11 mouse cellular contexts compared by ENCODE assay signal in the genomic region with DNA sequence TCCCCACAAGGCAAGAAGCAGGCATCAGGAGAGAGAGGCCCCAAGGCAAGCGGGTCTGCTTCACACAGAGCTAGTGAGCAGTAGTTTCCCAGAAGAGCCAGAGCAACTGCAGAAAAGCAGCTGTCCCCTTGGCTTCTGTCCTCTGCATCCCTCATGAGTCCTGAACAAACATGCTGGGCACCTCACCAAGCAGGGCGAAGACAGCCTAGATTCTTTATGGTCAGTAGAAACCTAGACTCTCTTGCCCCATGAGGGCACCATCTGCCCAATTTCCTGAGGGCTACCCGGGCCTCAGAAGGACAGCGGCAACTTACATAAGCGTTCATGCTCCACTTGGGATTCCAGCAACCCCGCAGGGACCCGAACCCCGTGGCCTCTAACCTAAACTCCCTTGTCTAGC. TPM values are rescaled to one million over a fixed set of nuclear protein-coding genes. Genes with fewer than 3 reads are reported as not detected.
DNase-seq lines count a peak whose midpoint lies in the region; ATAC-seq and TF ChIP-seq lines count a peak whose summit lies in the region.
"Had no signal": no experiment of that assay in that cellular context is flagged by ENCODE, and none has a peak within 500 bp of the region (broad histone marks: within the 10 kb centered on the region; RNA-seq: fewer than 3 reads in every experiment).

No protein-coding gene starts in this region.

- H3K27me3 ChIP-seq in hindbrain, postnatal 0 days (ENCODE audit: insufficient read depth, low read length) = no peaks in the 10 kb centered on the region
- H3K27me3 ChIP-seq in hindbrain, embryonic 16.5 days (replicated peaks; ENCODE audit: control insufficient read depth, insufficient read depth, low read length) = no peaks in the 10 kb centered on the region
- H3K27me3 ChIP-seq in embryonic facial prominence, embryonic 10.5 days (replicated peaks; ENCODE audit: low read depth, poor library complexity, severe bottlenecking) = no peaks in the 10 kb centered on the region
- H3K27me3 ChIP-seq in limb, embryonic 15.5 days = no peaks in the 10 kb centered on the region
- H3K27me3 ChIP-seq: forebrain, embryonic 12.5 days had no signal

- peak overlapping the region; percentile 48; the same call in 1 of the 2 replicates for H3K27ac ChIP-seq in hindbrain, postnatal 0 days
- no peak overlapping the region for H3K27ac ChIP-seq in hindbrain, embryonic 16.5 days (ENCODE audit: low read depth, low read length)
- peak overlapping the region; percentile 45 for H3K27ac ChIP-seq in embryonic facial prominence, embryonic 10.5 days (replicated peaks)
- no peak overlapping the region for H3K27ac ChIP-seq in limb, embryonic 15.5 days
- H3K27ac ChIP-seq: forebrain, embryonic 12.5 days had no signal

- no peaks in the 10 kb centered on the region for H3K9me3 ChIP-seq in hindbrain, postnatal 0 days (ENCODE audit: low read length)
- H3K9me3 ChIP-seq in hindbrain, embryonic 16.5 days (ENCODE audit: control insufficient read depth, low read length) = no peaks in the 10 kb centered on the region; the same call in 1 of the 2 replicates
- peaks cover 4% of the 10 kb centered on the region; the same call in 1 of the 2 replicates for H3K9me3 ChIP-seq in embryonic facial prominence, embryonic 10.5 days
- H3K9me3 ChIP-seq in limb, embryonic 15.5 days = no peaks in the 10 kb centered on the region

- H3K4me1 ChIP-seq in hindbrain, postnatal 0 days (ENCODE audit: insufficient read depth, low read length) = peaks cover 3% of the 10 kb centered on the region; the same call in 1 of the 2 replicates
- peaks cover 2% of the 10 kb centered on the region for H3K4me1 ChIP-seq in hindbrain, embryonic 16.5 days (ENCODE audit: control insufficient read depth, insufficient read depth, low read depth, low read length)
- peaks cover 39% of the 10 kb centered on the region for H3K4me1 ChIP-seq in embryonic facial prominence, embryonic 10.5 days
- H3K4me1 ChIP-seq in limb, embryonic 15.5 days = peaks cover 14% of the 10 kb centered on the region
- H3K4me1 ChIP-seq: forebrain, embryonic 12.5 days had no signal

- ATAC-seq in hindbrain, postnatal 0 days = no peak
- no peak for ATAC-seq in hindbrain, embryonic 16.5 days
- ATAC-seq in limb, embryonic 15.5 days (ENCODE audit: insufficient number of reproducible peaks, low FRiP score, low TSS enrichment, low read depth) = 0 out of 2 replicates have a peak, but pooled peaks have one; percentile 12

- H3K9ac ChIP-seq in hindbrain, postnatal 0 days (replicated peaks; ENCODE audit: low read length) = no peak overlapping the region
- H3K9ac ChIP-seq in hindbrain, embryonic 16.5 days (ENCODE audit: low read depth, low read length) = no peak overlapping the region
- H3K9ac ChIP-seq in limb, embryonic 15.5 days = no peak overlapping the region
- H3K9ac ChIP-seq: forebrain, embryonic 12.5 days had no signal

- 62% methylated on average over 8 of the region's 8 CpGs for WGBS in hindbrain, postnatal 0 days
- WGBS in hindbrain, embryonic 16.5 days = 79% methylated on average over 8 of the region's 8 CpGs
- WGBS in embryonic facial prominence, embryonic 10.5 days = 80% methylated on average over 8 of the region's 8 CpGs
- WGBS in limb, embryonic 15.5 days = 74% methylated on average over 8 of the region's 8 CpGs

- H3K4me3 ChIP-seq in hindbrain, postnatal 0 days (ENCODE audit: low read length) = no peak overlapping the region
- H3K4me3 ChIP-seq in hindbrain, embryonic 16.5 days (ENCODE audit: low read length) = no peak overlapping the region
- no peak overlapping the region for H3K4me3 ChIP-seq in embryonic facial prominence, embryonic 10.5 days
- no peak overlapping the region for H3K4me3 ChIP-seq in limb, embryonic 15.5 days
- H3K4me3 ChIP-seq: forebrain, embryonic 12.5 days had no signal

- TF ChIP-seq CTCF in hindbrain, postnatal 0 days (IDR thresholded peaks at IDR 0.05; ENCODE audit: low read depth) = no peak

- H3K36me3 ChIP-seq in hindbrain, postnatal 0 days (ENCODE audit: insufficient read depth, low read length) = no peaks in the 10 kb centered on the region
- H3K36me3 ChIP-seq in hindbrain, embryonic 16.5 days (ENCODE audit: control insufficient read depth, insufficient read depth, low read length) = no peaks in the 10 kb centered on the region
- H3K36me3 ChIP-seq in embryonic facial prominence, embryonic 10.5 days (replicated peaks) = peaks cover 14% of the 10 kb centered on the region
- peaks cover 3% of the 10 kb centered on the region; the same call in 1 of the 2 replicates for H3K36me3 ChIP-seq in limb, embryonic 15.5 days

- H3K4me2 ChIP-seq in hindbrain, postnatal 0 days (ENCODE audit: low read depth, low read length) = no peak overlapping the region
- no peak overlapping the region for H3K4me2 ChIP-seq in hindbrain, embryonic 16.5 days (ENCODE audit: low read length)
- no peak overlapping the region for H3K4me2 ChIP-seq in limb, embryonic 15.5 days
- H3K4me2 ChIP-seq: forebrain, embryonic 12.5 days had no signal

- DNase-seq in hindbrain, postnatal 0 days (ENCODE audit: low spot score) = peak; percentile 29
- DNase-seq in cerebellum, adult 11-12 months = peak; percentile 57
- no peak for DNase-seq in embryonic facial prominence, embryonic 10.5 days (ENCODE audit: low spot score)
- no peak for DNase-seq in thymus, postnatal 36 days
- no peak for DNase-seq in c-Kit-positive CD71-positive TER-119-positive erythroid progenitor cells, embryonic 14.5 days (ENCODE audit: low spot score)
- DNase-seq: right cerebral cortex, postnatal 14 days had no signal

RNA-seq across cellular contexts. Expression of gene Pald1, which starts 20.3 kb away (rescaled TPM):
- 34.3 and 36.0 TPM in 2 replicates for total RNA-seq in hindbrain, postnatal 0 days (2014; rRNA removed)
- polyA plus RNA-seq in hindbrain, postnatal 0 days (2015; fragmentation: Nextera tagmentation; extraction: Ambion mirVana) = 21.7 TPM in 2 replicates
- polyA plus RNA-seq in hindbrain, embryonic 16.5 days (2015; fragmentation: Nextera tagmentation; extraction: Ambion mirVana) = 26.9 and 30.6 TPM in 2 replicates
- 29.9 and 35.3 TPM in 2 replicates for polyA plus RNA-seq in embryonic facial prominence, embryonic 10.5 days (2016; fragmentation: Nextera tagmentation; extraction: Ambion mirVana)
- 22.8 and 23.8 TPM in 2 replicates for polyA plus RNA-seq in limb, embryonic 15.5 days (2015; fragmentation: Nextera tagmentation; extraction: Ambion mirVana)

RNA-seq across cellular contexts. Expression of gene Nodal, which starts 54.8 kb away (rescaled TPM):
- 0.58 and 1.1 TPM in 2 replicates for total RNA-seq in hindbrain, postnatal 0 days (2014; rRNA removed)
- polyA plus RNA-seq in hindbrain, postnatal 0 days (2015; fragmentation: Nextera tagmentation; extraction: Ambion mirVana) = 0.33 and 0.43 TPM in 2 replicates
- polyA plus RNA-seq in hindbrain, embryonic 16.5 days (2015; fragmentation: Nextera tagmentation; extraction: Ambion mirVana) = 0.24 and 0.56 TPM in 2 replicates
- 0.16 TPM in 1 of 2 replicates, not detected in the other for polyA plus RNA-seq in embryonic facial prominence, embryonic 10.5 days (2016; fragmentation: Nextera tagmentation; extraction: Ambion mirVana)
- 0.13 and 0.24 TPM in 2 replicates for polyA plus RNA-seq in limb, embryonic 15.5 days (2015; fragmentation: Nextera tagmentation; extraction: Ambion mirVana)
- total RNA-seq: common myeloid progenitor, adult 5-6 weeks; hematopoietic stem cell, adult 5-6 weeks had no signal
- polyA plus RNA-seq: forebrain, embryonic 12.5 days had no signal

Comparison
In these comparisons a context has a peak if more than half of its experiments do, and no peak if none do; other contexts are left out.
1. H3K27ac ChIP-seq: peak in hindbrain, postnatal 0 days (single experiment) and embryonic facial prominence, embryonic 10.5 days (single experiment); none in hindbrain, embryonic 16.5 days (single experiment) and limb, embryonic 15.5 days (single experiment).
2. DNase-seq: peak in hindbrain, postnatal 0 days (single experiment) and cerebellum, adult 11-12 months (single experiment); none in embryonic facial prominence, embryonic 10.5 days (single experiment), thymus, postnatal 36 days (0 of 2) and c-Kit-positive CD71-positive TER-119-positive erythroid progenitor cells, embryonic 14.5 days (single experiment).